Mouse (Mus musculus): ENCODE measurements at regions not wholly inside any gene's neighbourhood (a gene's known extent, or its start where the extent isn't known, plus 50 kb on each side); places are given as distances from the start of the nearest gene placed in this dataset.
A peak's percentile ranks its signal among the peaks of the same experiment; 100 is the strongest.

DNA sequence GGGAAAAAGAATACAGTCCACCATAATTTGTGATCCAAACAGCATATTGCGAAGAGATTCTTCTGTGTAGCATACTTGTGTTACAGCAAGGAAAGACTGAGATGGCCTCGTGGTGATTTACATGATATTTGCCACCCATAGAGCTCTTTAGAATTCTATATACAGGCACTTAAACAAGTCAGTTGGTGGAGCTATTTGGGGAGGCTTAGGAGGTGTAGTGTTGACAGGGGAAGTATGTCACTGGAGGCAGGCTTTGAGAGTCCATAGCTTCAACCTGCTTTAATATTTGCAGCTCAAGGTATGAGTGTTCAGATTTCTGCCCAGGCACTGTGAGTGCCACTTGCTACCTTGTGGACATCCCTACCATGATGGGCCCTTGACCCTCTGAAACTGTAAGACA, 187.3 kb downstream of the Ostf1 start:
- no peak for DNase-seq (ENCODE audit: low spot score in 2 of 2)

DNA sequence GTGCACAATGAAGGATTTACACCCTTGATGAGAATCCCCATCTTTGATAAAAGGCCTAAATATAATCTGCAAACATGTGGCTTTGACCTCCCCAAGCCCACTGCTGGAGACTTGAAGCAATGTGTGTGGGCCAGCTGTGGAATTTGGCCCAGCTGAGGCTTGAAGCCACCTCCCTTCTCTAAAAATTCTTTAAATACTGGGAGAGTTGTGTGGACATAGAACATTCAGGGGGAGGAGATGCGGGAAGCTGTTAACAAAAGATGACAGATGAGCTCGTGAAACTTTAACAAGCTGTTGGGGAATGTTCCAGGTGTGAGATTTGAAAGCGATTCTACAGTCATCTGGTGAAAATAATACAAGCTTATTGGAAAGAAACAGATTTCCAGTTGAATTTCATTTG, 195.3 kb downstream of the Ostf1 start:
- peak in 1 of 2 experiments; percentile 28 for DNase-seq (ENCODE audit: low spot score in 2 of 2)

DNA sequence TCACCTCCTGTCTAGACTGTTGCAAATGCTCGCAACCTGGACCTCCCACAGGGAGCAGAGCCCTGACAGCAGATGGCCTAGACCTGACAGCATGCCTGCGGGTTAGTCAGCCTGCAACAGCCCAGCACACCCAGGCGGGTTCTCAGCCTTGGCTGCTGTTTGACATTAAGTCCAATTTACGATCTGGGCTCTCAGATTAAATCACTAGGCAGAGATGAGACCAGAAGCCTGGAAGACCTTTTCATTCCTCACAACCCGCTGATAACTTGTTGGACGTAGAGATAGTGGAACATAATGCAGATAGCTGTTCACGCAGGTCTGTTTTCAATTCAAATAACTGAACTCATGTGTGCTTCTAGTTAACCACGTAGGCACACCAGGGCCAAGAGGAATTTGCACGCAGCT, 211.2 kb downstream of the Ostf1 start:
- peak; percentile 26 to 60 for DNase-seq (ENCODE audit: low spot score in 2 of 2)

DNA sequence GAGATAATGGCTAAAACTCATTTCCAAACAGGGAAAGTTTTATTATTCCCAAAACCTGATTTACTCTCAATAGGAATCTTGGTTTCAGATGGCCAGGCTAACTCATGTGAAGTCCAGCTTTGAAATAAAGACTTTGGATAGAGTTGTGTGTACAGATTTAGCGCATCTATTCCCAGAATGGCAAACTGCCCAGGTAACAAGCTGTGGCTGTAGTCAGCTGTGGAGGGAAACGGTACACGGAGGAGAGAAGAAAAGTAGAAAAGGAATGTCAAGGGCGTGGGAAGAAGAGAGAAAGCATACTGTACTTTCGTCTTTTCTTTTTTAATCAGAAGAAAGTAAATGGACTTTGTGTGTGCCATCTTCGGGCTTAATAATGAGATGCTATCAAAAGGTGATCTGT, 213.1 kb downstream of the Ostf1 start:
- DNase-seq (ENCODE audit: low spot score in 2 of 2) = no peak

DNA sequence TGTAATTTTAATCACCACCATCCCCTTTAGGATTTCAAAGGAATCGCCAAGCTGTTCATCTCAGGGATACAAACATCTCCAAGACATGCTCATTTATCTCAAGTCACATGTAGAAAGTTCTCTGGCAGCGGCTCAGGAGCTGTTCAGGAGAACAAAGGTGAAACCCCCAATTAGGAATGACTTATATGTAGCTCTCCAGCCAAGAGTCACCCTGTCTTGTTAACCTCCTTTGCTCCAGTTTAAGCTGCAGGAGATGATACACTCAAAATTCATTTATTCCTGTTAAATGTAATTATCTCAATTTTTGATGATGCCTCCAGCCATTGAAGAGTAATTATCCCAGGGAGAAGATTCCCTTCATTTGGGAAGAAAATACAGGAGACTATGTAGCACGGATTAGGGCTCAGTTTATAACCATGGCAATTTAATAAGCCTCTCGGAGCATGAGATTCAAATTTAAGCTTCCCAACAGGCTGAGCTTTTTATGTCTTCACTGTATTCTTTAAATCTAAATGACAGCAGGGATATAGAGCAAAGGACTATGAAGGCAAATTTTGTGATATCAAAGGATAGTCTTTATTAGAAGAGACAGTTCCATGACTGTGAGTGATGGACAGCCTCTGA, 254.0 kb downstream of the Ostf1 start:
- DNase-seq (ENCODE audit: low spot score in 2 of 2) = no peak

DNA sequence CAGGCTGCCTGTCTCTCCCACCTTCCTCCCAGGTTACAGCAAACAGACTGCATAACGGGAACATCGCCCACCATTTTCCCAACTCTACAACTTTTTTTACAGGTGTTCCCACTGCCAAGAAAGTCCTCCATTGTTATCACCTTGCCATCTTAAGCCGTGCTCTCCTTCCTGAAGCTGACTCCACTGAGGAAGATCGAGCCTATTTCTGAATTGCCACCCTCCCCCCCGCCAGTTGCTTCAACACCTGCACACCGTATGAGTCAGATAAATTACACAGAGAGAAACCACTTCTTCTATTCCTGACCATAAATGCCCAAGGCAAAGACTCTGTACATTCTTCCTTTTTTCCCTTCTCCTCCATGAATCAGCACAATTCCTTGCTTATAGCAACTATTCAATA, 263.0 kb downstream of the Ostf1 start:
- DNase-seq (ENCODE audit: low spot score in 2 of 2) = no peak

DNA sequence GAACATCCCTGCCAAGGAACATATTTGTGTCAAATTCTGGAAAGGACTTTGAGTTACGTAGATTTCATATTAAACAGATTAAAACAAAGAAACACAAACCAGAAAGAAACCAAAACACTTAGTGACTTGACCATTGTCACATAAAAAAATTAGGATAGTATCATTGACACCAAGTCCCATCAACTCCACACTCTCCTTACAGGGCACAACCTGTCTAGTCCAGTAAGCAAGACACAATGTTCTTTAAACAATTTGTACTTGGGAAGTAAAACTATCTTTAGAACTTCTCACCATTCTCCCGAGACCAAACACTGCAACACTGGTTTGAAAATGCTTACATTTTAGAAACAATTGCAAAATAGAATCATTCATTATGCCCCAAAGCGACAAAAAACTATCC, 277.7 kb downstream of the Ostf1 start:
- DNase-seq (ENCODE audit: low spot score in 2 of 2) = no peak

DNA sequence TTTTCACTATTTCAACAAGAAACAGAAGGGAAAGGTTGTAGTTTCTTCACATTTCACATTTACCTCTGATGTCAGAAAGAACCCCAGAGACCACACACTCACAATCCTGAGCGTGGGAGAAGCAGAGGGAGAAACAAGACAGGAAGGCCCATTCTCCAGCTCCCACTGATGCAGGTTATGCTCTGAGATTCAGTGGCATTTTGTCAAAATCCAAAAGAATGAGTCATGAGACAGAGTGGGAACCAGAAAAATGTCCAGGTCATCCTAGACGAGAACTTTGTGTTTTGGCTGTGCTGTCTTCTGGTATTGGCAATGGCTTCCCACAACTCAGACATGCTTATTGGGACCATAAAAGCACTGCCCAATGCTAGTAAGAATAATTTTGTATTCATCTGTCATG, 285.9 kb downstream of the Ostf1 start:
- no peak for DNase-seq (ENCODE audit: low spot score in 2 of 2)

DNA sequence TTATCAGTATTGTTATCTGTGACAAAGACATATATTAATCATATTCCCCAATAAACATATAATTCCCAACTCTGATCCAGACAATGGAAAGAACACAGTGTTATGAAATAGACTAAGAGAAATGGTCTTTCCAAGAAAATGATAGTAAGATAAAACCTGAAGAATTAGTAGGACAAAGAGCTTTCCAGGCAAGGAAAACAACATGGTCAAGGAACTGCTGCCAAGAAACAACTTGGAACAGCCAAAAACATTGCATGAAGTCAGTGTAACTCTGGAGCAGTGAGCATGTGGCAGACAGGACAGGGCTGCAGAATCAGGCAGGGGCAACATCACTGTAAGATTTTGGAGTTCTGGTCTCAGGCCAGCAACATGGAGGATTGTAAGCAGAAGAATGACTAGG, 288.0 kb downstream of the Ostf1 start:
- no peak for DNase-seq (ENCODE audit: low spot score in 2 of 2)

DNA sequence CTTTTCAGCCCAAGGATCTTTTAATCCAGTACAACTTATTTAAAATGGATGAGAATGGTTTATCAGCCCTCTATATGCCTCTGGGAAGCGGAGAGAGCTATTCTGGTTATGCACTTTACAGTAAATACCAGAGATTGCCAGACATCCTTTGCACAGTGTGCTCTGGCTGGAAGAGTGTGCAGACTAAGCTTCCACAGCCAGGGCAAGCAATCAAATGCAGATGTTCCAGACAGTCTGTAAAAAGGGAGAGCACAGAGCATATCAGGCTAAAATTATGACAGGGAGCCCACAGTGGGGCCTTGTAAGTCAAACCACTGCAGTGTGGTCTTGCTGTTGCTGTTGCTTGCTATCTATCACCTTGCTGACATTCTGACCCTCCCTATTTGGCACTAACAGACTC, 288.6 kb downstream of the Ostf1 start:
- DNase-seq (ENCODE audit: low spot score in 2 of 2) = peak in 1 of 2 experiments; percentile 24

DNA sequence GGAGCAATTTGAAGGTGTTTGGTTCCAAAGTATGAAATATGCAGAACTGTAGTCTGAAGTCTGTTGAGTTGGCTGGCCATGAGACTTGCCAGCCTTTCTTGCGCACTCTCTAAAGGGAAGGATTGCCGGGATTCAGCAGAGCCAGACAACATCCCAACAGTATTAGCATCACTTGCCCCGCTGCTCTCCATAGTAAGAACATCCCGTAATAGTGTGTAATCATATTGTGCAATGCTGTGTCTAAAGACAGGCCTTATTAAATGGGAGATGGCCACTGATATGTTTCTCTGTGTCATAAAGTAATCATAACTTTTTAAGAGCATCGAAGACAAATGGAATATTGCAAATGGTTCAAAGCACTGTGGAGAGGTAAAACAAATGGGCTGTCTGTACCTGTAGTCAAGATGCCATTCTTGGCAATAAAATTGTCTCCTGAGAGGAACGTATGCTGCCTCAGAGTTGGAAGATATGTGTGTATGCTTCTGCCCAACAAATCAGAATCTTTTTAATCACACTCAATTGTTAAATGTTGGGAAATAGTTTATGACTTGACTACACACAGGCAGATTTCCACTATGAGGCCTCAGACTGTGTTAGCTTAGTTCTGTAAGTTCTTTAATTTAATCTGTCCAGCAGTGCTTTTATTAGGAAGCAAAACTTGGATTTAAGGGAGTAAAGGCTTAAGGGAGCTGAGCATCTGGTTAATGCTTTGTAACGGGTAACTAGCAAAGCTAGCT, 293.6 kb downstream of the Ostf1 start:
- no peak for DNase-seq (ENCODE audit: low spot score in 2 of 2)

DNA sequence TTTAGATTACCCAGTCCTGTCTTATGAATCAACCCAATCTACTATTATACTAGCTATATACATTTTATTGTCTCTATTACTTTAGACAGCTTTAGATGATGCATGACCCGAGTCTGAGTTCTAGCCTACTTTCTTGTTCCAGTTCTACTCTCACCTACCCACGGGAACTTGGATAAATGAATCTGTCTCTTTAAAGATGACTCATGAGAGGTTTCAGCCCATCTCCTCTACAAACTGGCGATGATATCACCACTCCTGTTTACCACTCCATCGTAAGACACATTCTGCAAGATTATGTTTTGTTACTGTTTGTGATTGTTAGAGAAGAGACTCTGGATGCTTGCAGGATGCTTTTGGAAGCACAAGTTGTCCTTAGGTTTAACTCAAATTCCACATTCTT, 295.0 kb downstream of the Ostf1 start:
- no peak for DNase-seq (ENCODE audit: low spot score in 2 of 2)

DNA sequence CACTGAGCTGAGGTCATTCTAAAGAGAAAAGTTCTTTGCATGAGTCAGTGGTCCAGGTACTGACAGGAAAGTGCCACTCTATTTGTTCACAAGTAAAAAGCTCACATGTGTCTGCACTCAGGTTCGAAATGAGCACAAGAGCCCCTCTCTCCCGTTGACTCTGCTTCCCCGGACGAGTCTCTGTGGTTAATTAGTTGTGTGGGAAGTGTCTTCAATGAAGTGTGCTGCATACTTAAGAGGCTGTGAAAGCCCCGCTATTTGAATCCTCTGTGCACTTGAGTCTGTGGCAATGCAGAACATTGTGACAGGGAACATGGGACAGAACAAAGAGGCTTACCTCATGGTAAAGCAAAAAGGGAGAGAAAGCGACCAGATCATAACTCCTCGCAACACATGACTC, 297.0 kb downstream of the Ostf1 start:
- DNase-seq (ENCODE audit: low spot score in 2 of 2) = no peak

DNA sequence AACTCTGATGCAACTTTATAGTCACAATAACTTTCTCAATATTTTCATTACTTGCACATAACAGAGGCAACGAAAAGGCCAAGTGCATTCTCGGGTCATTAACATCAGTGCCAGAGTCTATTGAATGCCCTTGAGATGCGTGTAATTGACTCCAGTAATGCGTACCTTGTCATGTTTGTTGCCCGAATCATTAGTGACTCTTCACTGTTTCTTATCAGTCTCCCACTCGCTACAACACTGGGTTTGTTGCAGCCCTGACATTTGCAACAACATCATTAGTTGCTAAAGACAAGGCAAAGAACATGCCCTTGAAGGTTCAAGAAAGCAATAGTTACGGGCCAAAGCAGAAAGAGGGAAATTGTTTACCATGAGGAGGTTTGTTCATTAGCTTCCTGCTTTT, 299.8 kb downstream of the Ostf1 start:
- DNase-seq (ENCODE audit: low spot score in 2 of 2) = no peak

DNA sequence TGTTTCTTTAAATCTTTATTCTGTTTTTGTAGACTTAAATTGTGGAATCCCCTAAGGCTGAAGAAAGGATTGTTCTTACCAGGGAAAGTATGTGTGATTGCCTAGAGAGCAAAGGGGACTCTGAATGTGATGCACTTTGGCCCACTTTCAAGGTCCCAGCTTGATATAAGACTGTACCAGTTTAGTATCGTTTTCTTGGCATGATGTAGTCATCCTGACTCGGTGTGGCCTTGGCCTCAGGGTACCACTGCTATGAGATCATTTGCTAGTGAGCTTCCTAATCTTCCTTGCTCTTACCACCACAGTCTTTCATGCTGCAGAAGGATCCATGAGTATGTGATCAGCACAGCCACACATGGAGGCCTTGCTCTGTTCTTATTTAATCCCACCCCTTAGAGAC, 302.2 kb downstream of the Ostf1 start:
- DNase-seq (ENCODE audit: low spot score in 2 of 2) = no peak

DNA sequence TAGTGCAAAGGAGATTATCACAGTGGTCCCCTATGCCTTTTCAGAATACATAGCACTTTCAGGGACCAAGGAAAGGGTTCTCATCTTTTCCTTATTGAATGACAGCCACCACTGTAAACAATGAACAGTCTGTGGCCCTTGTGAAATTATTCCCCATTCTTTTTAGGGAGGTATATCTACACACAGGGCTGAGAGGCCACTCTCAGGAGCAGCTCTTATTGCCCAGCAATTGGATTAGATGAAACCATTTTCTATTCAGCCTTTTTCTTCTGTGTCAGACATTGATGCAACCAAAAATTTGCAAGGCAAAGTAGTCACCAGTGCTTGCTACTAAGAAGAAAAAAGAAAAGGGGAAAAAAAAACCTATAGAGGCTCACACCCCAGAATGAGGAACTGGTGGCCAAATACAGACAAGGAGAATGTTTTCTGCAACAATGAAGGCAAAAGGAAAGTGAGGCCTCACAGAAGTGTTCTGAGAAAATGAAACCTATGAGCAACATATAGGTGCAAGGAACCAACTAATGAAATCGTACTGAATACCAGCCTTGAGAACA, 313.2 kb downstream of the Ostf1 start:
- DNase-seq (ENCODE audit: low spot score in 2 of 2) = no peak

DNA sequence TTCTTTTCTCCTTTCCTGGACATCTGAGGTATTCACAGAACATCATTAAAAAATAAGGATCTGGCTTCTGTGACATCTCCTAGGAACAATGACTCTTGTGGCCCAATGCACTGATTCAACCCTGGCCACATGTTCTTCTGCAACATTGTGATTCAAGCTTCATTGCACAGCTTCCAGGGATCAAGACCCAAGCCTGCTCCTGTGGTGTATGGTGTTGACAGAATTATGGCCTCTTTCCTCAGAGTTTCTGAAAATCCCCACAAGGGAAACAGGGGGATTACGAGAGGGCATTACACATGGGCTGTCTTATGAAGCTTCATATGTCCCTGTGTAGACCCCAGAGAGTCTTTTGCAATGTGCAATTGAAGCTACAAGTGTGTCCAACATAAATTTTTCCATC, 358.2 kb downstream of the Ostf1 start:
- DNase-seq (ENCODE audit: low spot score in 2 of 2) = no peak

DNA sequence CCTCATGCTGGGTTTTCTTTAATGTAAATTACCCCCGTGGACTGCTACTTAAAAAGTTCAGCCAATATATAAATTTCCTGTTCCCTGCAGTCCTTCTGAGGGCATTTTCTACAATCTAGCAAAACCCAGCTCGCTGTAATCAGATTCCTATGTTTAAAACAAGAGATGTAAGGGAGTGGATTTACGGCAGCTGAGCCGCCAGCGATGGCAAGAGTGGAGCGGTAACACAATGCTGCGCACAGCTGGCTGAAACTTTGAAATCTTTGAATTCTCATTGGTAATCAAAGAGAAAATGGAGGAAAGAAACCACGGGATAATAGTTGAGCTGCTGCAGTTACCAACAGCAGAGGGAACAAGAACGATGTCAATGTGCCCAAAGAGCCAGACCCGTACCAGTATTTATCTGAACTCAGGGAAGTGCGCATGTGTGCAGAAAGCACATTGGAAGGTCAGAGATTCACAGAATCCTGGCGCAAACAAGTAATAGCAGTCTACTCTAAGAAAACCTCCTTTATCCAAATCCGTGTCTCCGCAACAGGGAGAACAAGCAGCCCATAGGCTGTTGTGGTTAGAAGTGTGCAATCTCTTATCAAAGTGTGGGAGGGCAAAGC, 376.4 kb downstream of the Ostf1 start:
- no peak for DNase-seq (ENCODE audit: low spot score in 2 of 2)

DNA sequence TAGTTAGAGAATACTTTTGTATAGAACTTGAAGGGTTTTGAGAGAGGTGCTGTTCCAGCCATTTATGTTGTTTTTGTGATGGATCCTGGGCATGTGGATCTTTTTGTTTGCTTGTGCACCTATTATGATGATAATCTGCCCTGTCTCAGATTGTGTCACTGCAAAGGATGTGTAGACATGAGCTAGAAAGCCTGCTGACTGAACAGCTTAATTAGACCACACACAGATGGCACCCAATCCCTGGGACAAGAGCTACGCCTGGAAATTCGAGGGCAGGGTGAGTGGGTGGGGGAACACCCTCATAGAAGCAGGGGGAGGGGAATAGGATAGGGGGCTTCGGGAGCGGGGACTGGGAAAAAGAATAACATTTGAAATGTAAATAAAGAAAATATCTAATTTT, 378.3 kb downstream of the Ostf1 start:
- DNase-seq (ENCODE audit: low spot score in 2 of 2) = no peak

Data from urinary bladder, postnatal 4 days (tissue).